Mouse (Mus musculus): ENCODE data around the gene Bfar.

DNA sequence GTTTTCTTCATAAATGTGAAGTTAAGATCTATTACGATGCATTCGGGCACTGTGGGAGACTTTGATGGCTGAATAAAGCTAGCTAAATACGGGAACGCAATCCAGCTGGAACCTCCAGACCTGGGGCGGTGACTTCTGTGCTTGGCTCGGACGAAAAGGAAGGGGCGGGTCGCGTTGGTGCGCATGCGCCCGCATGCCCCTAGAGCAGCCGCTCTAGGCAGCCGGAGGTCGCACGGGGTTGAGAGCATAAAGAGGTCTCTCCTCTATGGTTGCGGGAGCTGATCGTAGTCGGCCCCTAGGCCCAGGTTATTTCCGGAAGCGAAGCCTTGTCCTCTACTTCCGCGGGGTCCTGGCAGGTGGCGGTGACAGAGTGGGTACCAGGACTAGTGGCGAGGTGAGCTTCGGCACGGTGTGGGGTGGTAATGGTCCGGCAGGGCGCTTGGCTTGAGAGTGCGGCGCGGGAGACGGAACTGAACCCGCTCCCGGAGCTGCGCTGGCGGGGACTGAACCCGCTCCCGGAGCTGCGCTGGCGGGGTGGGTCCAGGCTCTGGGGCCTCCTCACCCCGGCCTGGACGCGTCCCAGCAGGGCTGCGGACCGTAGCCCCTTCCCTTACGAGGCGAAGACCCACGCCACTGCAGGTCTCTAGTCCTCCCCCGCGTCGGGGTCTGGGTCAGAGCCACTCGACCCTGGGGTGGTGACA lies at the start of gene Bfar, which contains the start of gene 3110001I22Rik:
- TF ChIP-seq POLR2A (IDR thresholded peaks at IDR 0.05; ENCODE audit: borderline replicate concordance, control insufficient read depth, low read depth, low read length) (peak; percentile 80), CTCF (IDR thresholded peaks at IDR 0.05; ENCODE audit: control insufficient read depth, insufficient read depth, low read length) (peak; percentile 15; the same call in 1 of the 2 replicates)

Measured in bone marrow, adult 2 months (tissue).